Mouse (Mus musculus): ENCODE measurements around the gene Stac3. TPM values are rescaled to one million over a fixed set of nuclear protein-coding genes. Genes with fewer than 3 reads are reported as not detected.

Stac3 gene
- total RNA-seq, 1 experiment: 1.1 TPM

GRCm38 (mm10) chr10:127534929-127535384 is 33.5 kb downstream of the Stac3 start:
- Histone ChIP-seq H3K9ac (ENCODE audit: insufficient read depth, low read depth, low read length, poor library complexity, severe bottlenecking) (no peak overlapping the region), H3K27ac (ENCODE audit: insufficient read depth, low read depth, low read length, poor library complexity, severe bottlenecking) (no peak overlapping the region), H3K9me3 (ENCODE audit: control insufficient read depth, insufficient read depth, low read depth, low read length) (no peaks in the 10 kb centered on the region), H3K4me3 (ENCODE audit: insufficient read depth in 1 of 2, low read depth in 1 of 2, low read length in 2 of 2, poor library complexity in 1 of 2, severe bottlenecking in 1 of 2) (peak overlapping the region; percentile 49 to 73), H3K4me1 (ENCODE audit: control insufficient read depth in 2 of 2, insufficient read depth in 2 of 2, low read length in 2 of 2, poor library complexity in 1 of 2) (peaks cover 1 to 35% of the 10 kb centered on the region in 2 experiments; a peak in 2 of 4 replicates), H3K36me3 (ENCODE audit: control insufficient read depth, insufficient read depth, low read length, poor library complexity, severe bottlenecking) (no peaks in the 10 kb centered on the region; the same call in 1 of the 2 replicates)
- TF ChIP-seq HCFC1 (IDR thresholded peaks at IDR 0.05; ENCODE audit: borderline replicate concordance, insufficient read depth, low read length) (no peak), CHD2 (IDR thresholded peaks at IDR 0.05; ENCODE audit: low read depth, low read length) (no peak), ZNF384 (IDR thresholded peaks at IDR 0.05; ENCODE audit: low read depth, low read length) (no peak), ZC3H11A (IDR thresholded peaks at IDR 0.05; ENCODE audit: borderline replicate concordance, low read depth, low read length) (no peak), MAFK (IDR thresholded peaks at IDR 0.05; ENCODE audit: insufficient read depth, low read depth, low read length) (no peak)
- DNase-seq (ENCODE audit: low read depth, low spot score): no peak
- in situ Hi-C loops (cut with MboI; ENCODE audit: low sequenced_read_pairs in 2 of 2, unreplicated experiment in 2 of 2): no loop called here

DNA sequence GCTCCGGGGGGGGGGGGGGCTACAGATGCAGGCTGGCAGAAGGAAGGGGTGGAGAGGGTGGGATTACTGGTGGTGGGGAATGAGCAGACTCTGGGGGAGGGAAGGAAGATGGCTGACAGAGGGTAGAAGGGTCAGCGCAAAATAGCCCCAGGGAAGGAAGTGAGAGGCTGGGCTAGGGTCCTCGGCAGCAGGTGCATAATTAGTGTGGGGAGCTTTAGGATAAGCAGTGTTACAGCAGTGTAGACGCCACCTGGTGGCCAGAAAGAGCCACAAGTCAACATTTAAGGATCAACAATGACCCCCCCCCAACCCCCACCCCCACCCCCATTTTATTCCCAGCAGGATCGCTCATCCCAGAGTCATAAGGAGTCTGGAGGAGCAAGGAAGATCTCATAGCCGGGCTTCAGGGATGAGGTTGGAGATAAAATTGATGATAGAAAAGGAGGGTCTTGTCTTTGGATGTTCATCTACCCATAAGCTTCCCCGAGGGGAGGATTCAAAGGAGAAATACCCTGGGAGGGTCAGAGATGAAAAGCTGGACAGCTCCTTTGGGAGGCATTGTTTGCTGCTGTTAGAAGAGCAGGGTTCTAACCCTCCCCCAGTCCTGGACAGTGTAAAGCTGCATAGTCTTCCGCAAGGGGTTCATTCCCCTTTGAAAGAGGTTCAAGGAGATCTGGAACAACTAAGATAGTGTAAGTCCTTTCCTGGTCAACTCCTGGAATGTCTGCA is 35.3 kb downstream of the Stac3 start:
- Histone ChIP-seq H3K36me3 (ENCODE audit: control insufficient read depth, insufficient read depth, low read length, poor library complexity, severe bottlenecking) (no peaks in the 10 kb centered on the region; the same call in 1 of the 2 replicates), H3K4me3 (ENCODE audit: insufficient read depth in 1 of 2, low read depth in 1 of 2, low read length in 2 of 2, poor library complexity in 1 of 2, severe bottlenecking in 1 of 2) (no peak overlapping the region), H3K4me1 (ENCODE audit: control insufficient read depth in 2 of 2, insufficient read depth in 2 of 2, low read length in 2 of 2, poor library complexity in 1 of 2) (peaks cover 1 to 34% of the 10 kb centered on the region in 2 experiments; a peak in 2 of 4 replicates), H3K27ac (ENCODE audit: insufficient read depth, low read depth, low read length, poor library complexity, severe bottlenecking) (no peak overlapping the region), H3K9ac (ENCODE audit: insufficient read depth, low read depth, low read length, poor library complexity, severe bottlenecking) (no peak overlapping the region), H3K9me3 (ENCODE audit: control insufficient read depth, insufficient read depth, low read depth, low read length) (no peaks in the 10 kb centered on the region)
- TF ChIP-seq CHD2 (IDR thresholded peaks at IDR 0.05; ENCODE audit: low read depth, low read length) (no peak), HCFC1 (IDR thresholded peaks at IDR 0.05; ENCODE audit: borderline replicate concordance, insufficient read depth, low read length) (no peak), ZC3H11A (IDR thresholded peaks at IDR 0.05; ENCODE audit: borderline replicate concordance, low read depth, low read length) (no peak)
- in situ Hi-C loops (cut with MboI; ENCODE audit: low sequenced_read_pairs in 2 of 2, unreplicated experiment in 2 of 2): no loop called here
- DNase-seq (ENCODE audit: low read depth, low spot score): no peak

GRCm38 (mm10) chr10:127537854-127538583 is 36.5 kb downstream of the Stac3 start:
- in situ Hi-C loops (cut with MboI; ENCODE audit: low sequenced_read_pairs in 2 of 2, unreplicated experiment in 2 of 2): no loop called here
- Histone ChIP-seq H3K9me3 (ENCODE audit: control insufficient read depth, insufficient read depth, low read depth, low read length) (no peaks in the 10 kb centered on the region), H3K27ac (ENCODE audit: insufficient read depth, low read depth, low read length, poor library complexity, severe bottlenecking) (no peak overlapping the region), H3K4me3 (ENCODE audit: insufficient read depth in 1 of 2, low read depth in 1 of 2, low read length in 2 of 2, poor library complexity in 1 of 2, severe bottlenecking in 1 of 2) (no peak overlapping the region), H3K36me3 (ENCODE audit: control insufficient read depth, insufficient read depth, low read length, poor library complexity, severe bottlenecking) (no peaks in the 10 kb centered on the region; the same call in 1 of the 2 replicates), H3K9ac (ENCODE audit: insufficient read depth, low read depth, low read length, poor library complexity, severe bottlenecking) (no peak overlapping the region), H3K4me1 (ENCODE audit: control insufficient read depth in 2 of 2, insufficient read depth in 2 of 2, low read length in 2 of 2, poor library complexity in 1 of 2) (peaks cover 1 to 34% of the 10 kb centered on the region in 2 experiments; a peak in 2 of 4 replicates)
- 0 out of 2 replicates have a peak, but pooled peaks have one; percentile 47 for TF ChIP-seq ZC3H11A (IDR thresholded peaks at IDR 0.05; ENCODE audit: borderline replicate concordance, low read depth, low read length)
- peak; percentile 59 for TF ChIP-seq ZNF384 (IDR thresholded peaks at IDR 0.05; ENCODE audit: low read depth, low read length)
- no peak for TF ChIP-seq CHD2 (IDR thresholded peaks at IDR 0.05; ENCODE audit: low read depth, low read length)
- DNase-seq (ENCODE audit: low read depth, low spot score): no peak

DNA sequence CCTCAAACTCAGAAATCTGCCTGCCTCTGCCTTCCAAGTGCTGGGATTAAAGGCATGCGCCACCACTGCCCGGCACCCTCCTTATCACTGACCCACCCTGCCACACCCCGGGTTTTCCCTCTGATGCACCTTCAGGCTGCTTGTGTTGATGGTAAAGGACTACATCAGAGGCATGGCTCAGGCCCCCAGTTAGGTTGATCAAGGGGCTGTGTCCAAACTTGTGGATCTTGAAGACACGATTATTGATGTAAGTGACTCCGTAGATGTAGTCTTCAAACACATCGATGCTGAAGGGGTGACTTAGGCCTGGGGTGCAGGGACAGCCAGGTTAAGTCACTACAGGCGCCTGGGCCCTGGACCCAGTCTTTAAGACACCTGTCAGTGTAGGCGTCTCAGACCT is 40.0 kb downstream of the Stac3 start:
- TF ChIP-seq ZNF384 (IDR thresholded peaks at IDR 0.05; ENCODE audit: low read depth, low read length) (no peak), ZC3H11A (IDR thresholded peaks at IDR 0.05; ENCODE audit: borderline replicate concordance, low read depth, low read length) (no peak), HCFC1 (IDR thresholded peaks at IDR 0.05; ENCODE audit: borderline replicate concordance, insufficient read depth, low read length) (no peak), MAFK (IDR thresholded peaks at IDR 0.05; ENCODE audit: insufficient read depth, low read depth, low read length) (no peak), CHD2 (IDR thresholded peaks at IDR 0.05; ENCODE audit: low read depth, low read length) (no peak)
- no peak overlapping the region for H3K9ac ChIP-seq (ENCODE audit: insufficient read depth, low read depth, low read length, poor library complexity, severe bottlenecking)
- no peaks in the 10 kb centered on the region; the same call in 1 of the 2 replicates for H3K36me3 ChIP-seq (ENCODE audit: control insufficient read depth, insufficient read depth, low read length, poor library complexity, severe bottlenecking)
- in situ Hi-C loops (cut with MboI; ENCODE audit: low sequenced_read_pairs in 2 of 2, unreplicated experiment in 2 of 2): no loop called here
- H3K9me3 ChIP-seq (ENCODE audit: control insufficient read depth, insufficient read depth, low read depth, low read length): no peaks in the 10 kb centered on the region
- H3K4me1 ChIP-seq (ENCODE audit: control insufficient read depth in 2 of 2, insufficient read depth in 2 of 2, low read length in 2 of 2, poor library complexity in 1 of 2): peaks cover 0 to 21% of the 10 kb centered on the region in 2 experiments; a peak in 2 of 4 replicates
- DNase-seq (ENCODE audit: low read depth, low spot score): no peak
- no peak overlapping the region for H3K27ac ChIP-seq (ENCODE audit: insufficient read depth, low read depth, low read length, poor library complexity, severe bottlenecking)
- H3K4me3 ChIP-seq (ENCODE audit: insufficient read depth in 1 of 2, low read depth in 1 of 2, low read length in 2 of 2, poor library complexity in 1 of 2, severe bottlenecking in 1 of 2): no peak overlapping the region
